Mouse (Mus musculus) MN1 (cell line): ENCODE measurements at regions not wholly inside any gene's neighbourhood (a gene's known extent, or its start where the extent isn't known, plus 50 kb on each side); places are given as distances from the start of the nearest gene placed in this dataset.

Experiments
- DNase-seq: peaks from one replicate; pipeline ENCODE4 v3.0.0-alpha.2; 2016; ENCODE audit warnings: low spot score

GRCm38 (mm10) chr12:39840179-39840578, 197.6 kb downstream of the Arl4a start:
- DNase-seq, result no peak

- DNase-seq, result no peak
Measured at GRCm38 (mm10) chr12:39831079-39831478, 206.7 kb downstream of the Arl4a start.

- no peak for DNase-seq
Measured at GRCm38 (mm10) chr12:39830530-39830929, 207.3 kb downstream of the Arl4a start.

GRCm38 (mm10) chr12:39822671-39823070, 215.2 kb downstream of the Arl4a start:
- DNase-seq, result no peak

GRCm38 (mm10) chr12:39801536-39801935, 236.3 kb downstream of the Arl4a start:
- DNase-seq, result no peak

GRCm38 (mm10) chr12:39797843-39798242, 240.0 kb downstream of the Arl4a start:
- DNase-seq, result no peak

- DNase-seq, result no peak
Measured at GRCm38 (mm10) chr12:39796939-39797338, 240.9 kb downstream of the Arl4a start.

GRCm38 (mm10) chr12:39785026-39785425, 252.8 kb downstream of the Arl4a start:
- DNase-seq, result no peak

GRCm38 (mm10) chr12:39784532-39784931, 253.3 kb downstream of the Arl4a start:
- no peak for DNase-seq

GRCm38 (mm10) chr12:39776173-39776572, 261.7 kb downstream of the Arl4a start:
- DNase-seq, result no peak

GRCm38 (mm10) chr12:39766988-39767387, 270.8 kb downstream of the Arl4a start:
- DNase-seq, result no peak

- DNase-seq, result no peak
Measured at GRCm38 (mm10) chr12:39763529-39763928, 274.3 kb downstream of the Arl4a start.

GRCm38 (mm10) chr12:39761946-39762345, 275.9 kb downstream of the Arl4a start:
- DNase-seq, result peak; percentile 24

GRCm38 (mm10) chr12:39761326-39761725, 276.5 kb downstream of the Arl4a start:
- DNase-seq, result no peak

GRCm38 (mm10) chr12:39757975-39758374, 279.9 kb downstream of the Arl4a start:
- DNase-seq, result no peak

- DNase-seq, result no peak
Measured at GRCm38 (mm10) chr12:39751850-39752249, 286.0 kb downstream of the Arl4a start.

GRCm38 (mm10) chr12:39742156-39743063, 295.4 kb downstream of the Arl4a start:
- DNase-seq, result no peak

GRCm38 (mm10) chr12:39741051-39741847, 296.6 kb downstream of the Arl4a start:
- DNase-seq, result no peak

GRCm38 (mm10) chr12:39736966-39737365, 300.9 kb downstream of the Arl4a start:
- no peak for DNase-seq

GRCm38 (mm10) chr12:39736097-39736920, 301.5 kb downstream of the Arl4a start:
- DNase-seq, result peak; percentile 20

- no peak for DNase-seq
Measured at GRCm38 (mm10) chr12:39734176-39734575, 303.6 kb downstream of the Arl4a start.

- no peak for DNase-seq
Measured at GRCm38 (mm10) chr12:39731177-39731576, 306.6 kb downstream of the Arl4a start.
